Mouse (Mus musculus): ENCODE data around the gene Zmat5.

The Zmat5 gene

GRCm38 (mm10) chr11:4736355-4736754 is 31.9 kb downstream of the Zmat5 start:
- DNase-seq (ENCODE audit: low read depth, low spot score) = no peak

- no peak for DNase-seq (ENCODE audit: low read depth, low spot score)
Observed at GRCm38 (mm10) chr11:4737682-4738081, 33.2 kb downstream of the Zmat5 start.

DNA sequence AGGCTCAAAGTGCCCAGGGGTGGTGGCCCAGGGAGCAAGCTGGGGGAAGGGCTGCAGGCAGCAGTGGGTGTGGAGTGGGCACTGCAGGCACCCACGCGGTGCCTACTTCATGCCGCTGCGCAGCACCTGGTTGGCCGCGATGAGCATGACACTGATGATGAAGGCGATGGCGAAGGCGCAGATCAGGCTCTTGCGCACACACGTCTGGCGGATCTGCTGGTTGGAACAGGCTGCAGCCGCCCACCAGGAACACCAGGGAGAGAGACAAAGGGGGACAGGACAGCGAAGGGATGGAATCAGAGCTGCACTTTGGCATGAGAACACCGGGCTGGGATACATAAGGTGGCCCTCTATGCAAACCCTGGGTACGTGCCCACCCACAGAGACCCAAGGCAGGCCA is 34.2 kb downstream of the Zmat5 start:
- DNase-seq (ENCODE audit: low read depth, low spot score) = no peak

- DNase-seq (ENCODE audit: low read depth, low spot score) = no peak
Observed at GRCm38 (mm10) chr11:4740785-4741184, 36.3 kb downstream of the Zmat5 start.

DNA sequence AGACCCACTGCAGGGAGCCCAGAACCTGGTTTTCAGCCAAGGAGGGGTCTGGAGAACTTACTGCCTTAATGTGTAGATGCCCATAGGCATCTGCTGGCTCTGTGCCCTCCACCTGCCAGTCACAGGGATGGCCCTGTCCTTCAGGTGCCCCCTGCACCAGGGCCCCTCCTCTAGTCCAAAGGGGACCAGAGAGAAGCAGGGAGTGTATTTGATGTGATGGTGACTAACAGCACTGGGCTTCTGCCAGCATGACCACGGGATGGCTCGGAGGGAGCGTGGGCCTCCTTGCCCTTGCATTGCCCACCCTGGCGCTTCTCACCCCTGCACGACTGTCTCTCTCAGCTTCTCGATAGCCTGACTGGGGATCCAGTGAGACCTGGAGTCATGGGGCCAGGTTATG is 40.2 kb downstream of the Zmat5 start:
- no peak for DNase-seq (ENCODE audit: low read depth, low spot score)

- no peak for DNase-seq (ENCODE audit: low read depth, low spot score)
Observed at GRCm38 (mm10) chr11:4745969-4746368, 41.5 kb downstream of the Zmat5 start.

DNA sequence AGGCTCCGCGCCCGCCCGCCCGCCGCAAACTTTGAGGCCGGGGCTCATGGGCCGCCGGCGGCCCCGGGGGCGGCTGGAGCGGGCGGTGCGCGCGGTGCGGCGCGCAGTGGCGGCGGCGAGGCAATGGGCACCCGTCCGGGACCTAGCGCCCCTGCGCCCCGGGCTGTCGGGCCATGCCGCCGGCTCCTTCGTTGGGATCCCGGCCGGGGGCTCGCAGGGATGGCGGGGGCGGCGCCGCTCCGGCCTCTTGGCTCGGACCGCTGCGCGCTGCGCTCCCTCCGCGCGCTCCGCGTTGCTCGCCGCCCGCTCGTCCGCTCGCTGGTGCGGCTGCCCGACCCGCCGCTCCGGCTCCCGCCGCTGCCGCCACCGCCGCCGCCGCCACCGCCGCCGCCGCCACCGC is 42.3 kb downstream of the Zmat5 start, which contains the start of gene Cabp7:
Gene Cabp7 (minus strand): TSS at position 46 of the 400 bp plus-strand sequence.
- DNase-seq (ENCODE audit: low read depth, low spot score) = no peak

DNA sequence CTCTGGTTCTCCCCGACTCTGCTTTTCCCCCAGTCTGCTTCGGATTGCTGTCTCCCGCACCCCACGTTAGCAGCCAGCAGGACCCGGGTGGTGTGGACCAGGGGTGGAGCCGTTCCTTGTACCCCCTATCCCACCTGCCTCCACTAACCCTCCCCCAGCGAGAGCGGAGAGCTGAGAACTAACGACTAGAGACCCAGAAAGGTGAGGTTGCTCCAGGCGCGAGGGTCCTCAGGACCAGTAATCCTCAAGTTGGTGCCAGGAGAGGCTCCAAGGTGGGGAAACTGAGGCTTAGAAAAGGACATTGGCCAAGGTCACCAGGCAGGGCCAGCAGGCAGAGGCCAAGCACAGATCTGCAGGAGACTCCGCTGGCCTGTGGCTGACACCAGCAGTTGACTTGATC is 42.8 kb downstream of the Zmat5 start:
- DNase-seq (ENCODE audit: low read depth, low spot score) = no peak

DNA sequence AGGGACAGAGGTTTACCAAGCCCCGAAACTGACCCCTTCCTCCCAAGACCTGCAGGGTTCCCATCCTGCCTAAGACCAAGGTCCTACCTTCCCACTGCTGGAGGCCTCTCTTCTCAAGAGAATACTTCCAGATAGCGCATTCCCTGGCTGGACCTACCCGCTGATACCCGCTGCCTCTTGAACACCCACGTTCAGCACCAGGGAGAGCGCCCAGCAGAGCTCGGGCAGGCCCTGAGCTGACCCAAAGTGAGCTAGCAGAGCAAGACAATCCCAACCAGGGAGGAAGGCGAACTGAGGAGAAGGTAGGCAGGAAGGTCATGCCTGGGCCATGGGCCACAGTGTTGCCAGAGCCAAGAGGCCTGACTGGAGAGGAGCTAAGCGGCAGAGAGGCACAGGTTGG is 45.8 kb downstream of the Zmat5 start:
- DNase-seq (ENCODE audit: low read depth, low spot score) = peak; percentile 71

DNA sequence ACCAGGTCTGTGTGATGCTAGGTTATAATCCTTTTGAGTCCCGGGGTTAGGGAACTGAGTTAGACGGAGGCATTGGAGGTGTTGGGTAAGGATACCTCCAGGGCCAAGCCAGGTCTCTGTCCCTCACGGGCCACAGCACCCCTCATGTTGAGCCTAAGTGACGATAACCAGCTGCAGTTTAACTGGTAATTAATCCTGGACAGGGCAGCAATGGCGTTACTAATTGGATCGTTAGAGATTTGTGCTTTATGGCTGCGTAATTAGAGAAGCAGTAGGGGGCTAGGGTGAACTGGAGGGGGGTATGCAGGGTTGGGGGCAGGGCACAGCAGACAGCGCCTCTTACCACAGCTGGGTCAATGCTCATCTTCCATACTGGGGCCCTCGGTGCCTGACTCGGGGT is 48.4 kb downstream of the Zmat5 start:
- no peak for DNase-seq (ENCODE audit: low read depth, low spot score)

- no peak for DNase-seq (ENCODE audit: low read depth, low spot score)
Observed at GRCm38 (mm10) chr11:4754036-4754435, 49.6 kb downstream of the Zmat5 start.

DNA sequence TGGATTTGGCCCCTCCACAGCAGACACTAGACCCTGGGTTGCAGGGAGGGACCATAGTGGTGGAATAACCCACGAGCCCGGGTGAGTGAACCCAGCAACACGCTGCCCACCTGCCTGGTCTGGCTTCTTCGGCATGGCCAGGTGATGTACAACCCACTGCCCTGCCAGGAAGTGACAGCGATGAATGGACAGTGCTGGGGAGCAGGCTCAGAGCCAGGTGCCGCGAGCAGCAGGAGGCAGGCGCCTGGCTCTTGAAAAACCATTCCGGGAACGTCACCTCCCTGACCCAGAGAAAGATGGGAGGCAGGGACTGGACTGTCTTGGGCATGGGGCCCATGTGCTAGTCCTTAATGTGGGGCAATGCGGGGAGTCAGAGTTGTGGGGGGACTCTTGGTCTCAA is 50.4 kb downstream of the Zmat5 start:
- DNase-seq (ENCODE audit: low read depth, low spot score) = no peak

DNA sequence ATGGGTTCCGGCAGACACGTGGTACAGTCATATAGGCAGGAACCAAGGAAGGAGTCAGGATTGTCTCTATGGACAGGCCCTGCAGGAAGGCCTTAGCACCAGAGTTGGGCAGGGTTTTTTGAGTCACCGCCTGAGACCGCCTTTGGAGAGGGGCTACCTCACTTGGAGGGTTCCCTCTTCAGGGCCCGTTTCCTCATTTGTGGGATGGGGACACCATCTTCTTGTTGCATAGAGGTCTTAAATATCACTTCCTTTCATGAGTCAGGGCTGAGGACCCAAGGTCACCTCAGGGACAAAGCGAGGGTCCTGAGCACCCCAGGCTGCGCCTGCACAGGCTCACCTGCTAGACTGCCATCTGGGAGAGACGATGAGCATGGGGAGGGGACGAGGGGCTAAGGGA is 52.0 kb downstream of the Zmat5 start:
- no peak for DNase-seq (ENCODE audit: low read depth, low spot score)

GRCm38 (mm10) chr11:4756984-4757788 is 52.7 kb downstream of the Zmat5 start:
- no peak for DNase-seq (ENCODE audit: low read depth, low spot score)

- no peak for DNase-seq (ENCODE audit: low read depth, low spot score)
Observed at GRCm38 (mm10) chr11:4757789-4758158, 53.3 kb downstream of the Zmat5 start.

DNA sequence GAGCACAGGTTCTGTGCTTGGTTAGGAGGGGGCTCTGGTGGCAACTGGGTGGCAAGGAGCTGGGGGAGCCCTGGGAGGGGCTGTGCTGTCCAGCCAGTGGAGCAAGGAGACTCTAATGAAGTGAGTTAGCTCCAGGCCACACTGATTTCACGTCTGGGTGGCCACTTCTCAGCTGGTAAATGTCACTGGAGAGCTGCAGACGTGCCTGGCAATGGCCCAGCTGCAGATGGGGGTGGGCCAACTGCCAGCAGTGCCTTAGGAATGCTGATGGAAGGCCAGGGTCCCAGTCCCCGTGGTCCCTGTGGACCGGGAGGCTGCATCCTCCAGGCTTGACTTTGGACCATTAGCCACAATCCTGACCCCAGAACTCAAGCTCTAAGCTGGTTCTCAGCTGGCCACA is 56.0 kb downstream of the Zmat5 start:
- no peak for DNase-seq (ENCODE audit: low read depth, low spot score)

- DNase-seq (ENCODE audit: low read depth, low spot score) = no peak
Observed at GRCm38 (mm10) chr11:4761991-4762390, 57.5 kb downstream of the Zmat5 start.

- DNase-seq (ENCODE audit: low read depth, low spot score) = no peak
Observed at GRCm38 (mm10) chr11:4762511-4762910, 58.0 kb downstream of the Zmat5 start.

DNA sequence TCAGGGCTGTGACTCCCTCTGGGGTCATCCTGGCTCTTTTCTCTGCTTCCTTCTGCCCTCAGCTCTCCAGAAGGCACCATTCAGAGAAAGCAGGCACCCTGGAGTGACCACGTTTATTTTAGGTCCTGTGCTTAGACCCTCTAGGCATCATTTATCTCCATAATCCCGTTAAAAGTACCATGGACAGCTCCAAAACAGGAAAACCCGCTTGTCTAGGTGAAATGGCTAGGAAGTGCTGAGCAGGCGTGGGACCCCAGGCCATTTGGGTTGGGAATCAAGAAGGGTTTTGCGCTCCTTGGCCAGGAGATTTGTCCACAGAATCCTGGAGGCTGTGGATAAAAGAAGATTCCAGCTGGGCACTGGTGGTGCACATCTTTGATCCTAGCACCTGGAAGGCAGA is 59.2 kb downstream of the Zmat5 start:
- DNase-seq (ENCODE audit: low read depth, low spot score) = no peak

GRCm38 (mm10) chr11:4764476-4764875 is 60.0 kb downstream of the Zmat5 start:
- no peak for DNase-seq (ENCODE audit: low read depth, low spot score)

DNA sequence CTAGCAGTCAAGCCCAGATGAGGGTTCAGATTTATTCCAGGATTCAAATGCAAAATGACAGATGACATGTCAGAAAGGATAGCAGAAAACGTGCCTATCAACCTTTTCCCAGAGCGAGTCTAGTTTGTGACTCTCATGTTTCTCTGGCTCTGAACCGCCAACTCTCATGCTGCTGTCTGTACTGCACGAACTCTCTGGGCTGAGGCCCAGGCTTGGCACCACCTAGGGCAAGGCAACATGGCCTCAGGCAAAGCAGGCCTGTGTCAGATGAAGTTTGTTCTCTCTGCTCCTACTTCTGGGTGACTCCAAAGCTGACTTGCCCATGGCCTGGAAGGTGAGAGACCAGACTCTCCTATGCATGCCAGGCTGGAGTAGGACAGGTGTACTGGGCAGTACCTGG is 63.9 kb downstream of the Zmat5 start:
- no peak for DNase-seq (ENCODE audit: low read depth, low spot score)

- no peak for DNase-seq (ENCODE audit: low read depth, low spot score)
Observed at GRCm38 (mm10) chr11:4769293-4769692, 64.8 kb downstream of the Zmat5 start.

GRCm38 (mm10) chr11:4769881-4770280 is 65.4 kb downstream of the Zmat5 start:
- no peak for DNase-seq (ENCODE audit: low read depth, low spot score)

DNA sequence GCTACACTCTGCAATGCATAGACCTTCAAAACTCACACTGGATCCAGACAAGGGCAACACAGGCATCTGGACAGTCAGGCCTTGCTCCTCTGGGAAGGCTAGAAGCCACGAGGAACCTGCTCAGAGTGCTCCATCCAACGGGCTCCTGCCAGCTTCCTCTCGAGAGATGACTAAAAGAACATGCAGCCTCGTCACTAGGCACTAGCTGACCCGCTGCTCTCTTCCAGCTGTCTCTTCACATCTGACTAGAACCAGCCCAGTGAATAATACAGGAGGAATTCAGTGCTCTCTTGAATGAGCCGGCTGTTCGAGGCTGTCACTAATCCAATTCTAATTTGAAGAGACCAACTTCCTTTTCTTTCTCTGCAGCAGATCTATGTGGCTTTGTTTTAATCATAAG is 67.3 kb downstream of the Zmat5 start:
- no peak for DNase-seq (ENCODE audit: low read depth, low spot score)

Data from embryo, embryonic 11.5 days (tissue).